Mouse (Mus musculus) midbrain, embryonic 13.5 days (tissue): ENCODE results near the gene Zfp738. TPM values are rescaled to one million over a fixed set of nuclear protein-coding genes. Genes with fewer than 3 reads are reported as not detected.
"Not testable (repeated sequence)": the region's sequence is repeated elsewhere in the genome, so short reads cannot be mapped to it uniquely, and the experiment has no call there.

ENCODE experiments used
- ATAC-seq: fragments of 200-750 bp; cut with Nextera tagmentation; 2 replicates; pipeline ENCODE4 v1.8.0; 2017; ENCODE audit warnings: mild to moderate bottlenecking, moderate TSS enrichment, moderate library complexity
- H3K27ac ChIP-seq: fragments of 300-500 bp; sonication (generic); 2 replicates; pipeline ENCODE4 v1.5.1; 2015; ENCODE audit warnings: inconsistent platforms, mild to moderate bottlenecking, moderate library complexity
- H3K27me3 ChIP-seq: fragments of 300-500 bp; sonication (generic); 2 replicates; pipeline ENCODE4 v1.6.1; 2015; ENCODE audit warnings: mild to moderate bottlenecking, inconsistent platforms
- H3K36me3 ChIP-seq: fragments of 300-500 bp; sonication (generic); 2 replicates; pipeline ENCODE4 v1.6.1; 2015; ENCODE audit warnings: mild to moderate bottlenecking, inconsistent platforms
- H3K4me1 ChIP-seq: fragments of 300-500 bp; sonication (generic); replicated peaks from 2 replicates; pipeline ENCODE4 v1.6.1; 2015; ENCODE audit warnings: inconsistent platforms
- H3K4me2 ChIP-seq: fragments of 300-500 bp; sonication (generic); replicated peaks from 2 replicates; pipeline ENCODE4 v1.6.1; 2015; ENCODE audit warnings: moderate library complexity, mild to moderate bottlenecking, inconsistent platforms
- H3K4me3 ChIP-seq: fragments of 300-500 bp; sonication (generic); replicated peaks from 2 replicates; pipeline ENCODE4 v1.5.1; 2015; ENCODE audit warnings: mild to moderate bottlenecking, inconsistent platforms
- H3K9ac ChIP-seq: fragments of 300-500 bp; sonication (generic); replicated peaks from 2 replicates; pipeline ENCODE4 v1.6.1; 2015; ENCODE audit warnings: mild to moderate bottlenecking, inconsistent platforms
- H3K9me3 ChIP-seq: fragments of 300-500 bp; sonication (generic); 2 replicates; pipeline ENCODE4 v1.6.1; 2016; ENCODE audit warnings: mild to moderate bottlenecking, inconsistent platforms
- whole genome bisulfite sequencing: fragments of 180-500 bp; shearing (Covaris S2); methylation state at CpG from one replicate; pipeline ENCODE4 v1.1.7; 2015; 5-methylcytosine and 5-hydroxymethylcytosine counted together
- polyA plus RNA-seq: library from polyadenylated mRNA; unstranded; fragments of >200 nt; fragmentation: Nextera tagmentation; extraction: Ambion mirVana; gene quantifications from 2 replicates; pipeline ENCODE4 v1.2.1, GENCODE M21; 2015

Zfp738 gene
- 15.4 and 18.3 TPM in 2 replicates for polyA plus RNA-seq

- Histone ChIP-seq H3K9ac (no peak within 1 kb of the TSS), H3K27me3 (no peaks in the 10 kb centered on the region), H3K4me1 (peaks cover 9% of the 10 kb centered on the region), H3K9me3 (no peaks in the 10 kb centered on the region), H3K4me3 (no peak within 1 kb of the TSS), H3K36me3 (no peaks in the 10 kb centered on the region), H3K27ac (no peak within 1 kb of the TSS), H3K4me2 (no peak within 1 kb of the TSS)
- no peak for ATAC-seq
- WGBS = 78% methylated on average over 4 of the region's 4 CpGs
Measured at GRCm38 (mm10) chr13:67686971-67687370, at the start of gene Zfp738. Gene Zfp738, minus strand, starts transcription at chr13:67687071.

DNA sequence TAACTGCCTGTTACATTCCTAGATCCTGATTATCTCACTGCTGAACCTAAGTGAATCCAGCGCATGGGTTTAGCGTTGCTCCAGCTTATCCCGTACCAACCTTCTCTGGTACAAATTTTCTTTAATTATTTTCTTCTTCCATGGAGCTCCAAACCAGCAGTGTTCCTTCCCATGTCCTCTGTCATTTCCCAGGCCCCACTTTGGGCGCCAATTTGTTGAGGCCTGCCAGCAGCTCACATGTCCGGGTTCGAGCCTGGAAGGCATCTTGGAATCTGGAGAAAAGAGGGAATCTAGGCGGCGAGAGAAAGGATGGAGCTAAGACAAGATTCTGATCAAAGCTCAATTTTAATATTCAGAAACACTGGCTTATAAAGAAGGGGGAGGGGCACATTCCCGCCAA is 47.5 kb upstream of the Zfp738 start:
- not testable (repeated sequence) for H3K27ac ChIP-seq, H3K36me3 ChIP-seq, H3K9me3 ChIP-seq, H3K27me3 ChIP-seq, H3K4me2 ChIP-seq, ATAC-seq, H3K4me3 ChIP-seq, H3K4me1 ChIP-seq, H3K9ac ChIP-seq
- WGBS = 95% methylated on average over 9 of the region's 9 CpGs

DNA sequence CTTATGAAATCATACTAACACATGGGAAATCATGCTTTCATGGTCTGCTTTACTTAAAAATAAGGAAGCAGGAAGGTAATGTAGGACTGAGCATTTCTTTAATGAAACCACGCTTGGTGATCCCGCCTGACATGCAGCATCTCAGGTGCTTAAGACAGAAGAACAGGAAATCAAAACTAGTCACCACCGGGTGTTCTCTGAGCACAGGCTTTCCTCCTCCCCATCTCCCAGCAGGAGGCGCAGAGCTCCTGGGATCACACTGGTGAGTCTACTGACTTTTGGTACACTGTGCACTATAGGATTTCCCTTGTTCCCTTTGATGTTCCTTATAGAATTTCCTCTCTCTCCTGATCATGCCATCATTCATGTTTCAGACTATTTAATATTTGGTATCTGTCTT is 42.6 kb upstream of the Zfp738 start:
- Histone ChIP-seq H3K9ac (peak overlapping the region; percentile 76), H3K4me3 (peak overlapping the region; percentile 55), H3K4me2 (peak overlapping the region; percentile 65), H3K4me1 (peaks cover 14% of the 10 kb centered on the region)
- not testable (repeated sequence) for H3K27me3 ChIP-seq, H3K36me3 ChIP-seq, H3K27ac ChIP-seq, H3K9me3 ChIP-seq
- peak; percentile 67 for ATAC-seq
- 53% methylated on average over 4 of the region's 4 CpGs for WGBS

DNA sequence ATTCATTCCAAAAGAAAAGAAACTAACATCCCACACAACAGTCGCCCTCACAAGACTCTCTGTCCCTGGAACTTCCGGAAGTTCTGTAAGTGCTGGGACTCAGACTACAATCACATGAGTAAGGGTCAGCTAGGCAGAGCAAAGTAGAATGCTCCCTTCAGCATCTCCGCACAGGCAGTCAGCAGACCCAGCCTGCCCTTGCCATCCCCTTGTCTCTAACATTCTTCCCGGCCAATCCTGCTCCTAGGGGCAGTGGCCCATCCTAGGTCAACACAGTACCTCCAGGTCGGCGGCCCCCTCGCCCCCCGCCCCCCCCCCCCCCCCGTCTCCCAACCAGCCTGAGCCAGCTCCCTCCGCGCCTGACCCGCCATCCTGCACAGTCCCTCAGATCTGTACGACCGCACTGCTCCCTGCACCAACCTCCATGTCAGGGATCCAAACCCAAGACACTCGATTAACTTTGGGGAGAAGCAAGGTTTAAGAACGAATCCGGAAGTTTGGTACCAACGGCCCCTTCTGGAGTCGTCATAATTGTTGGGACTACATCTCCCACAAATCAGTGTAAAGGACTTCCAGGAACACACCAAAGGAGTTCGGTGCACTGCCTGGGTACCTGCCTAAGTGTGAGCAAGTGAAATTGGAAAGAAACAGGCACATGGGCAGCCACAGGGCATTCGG is 41.9 kb upstream of the Zfp738 start, which contains the start of gene Zfp65:
TSS of gene Zfp65 (minus strand) at position 533 of the 678 bp plus-strand sequence.
- WGBS = 6% methylated on average over 16 of the region's 21 CpGs
- H3K27me3 ChIP-seq = no peaks in the 10 kb centered on the region
- peaks cover 14% of the 10 kb centered on the region for H3K4me1 ChIP-seq
- no peaks in the 10 kb centered on the region for H3K9me3 ChIP-seq
- no peak within 1 kb of the TSS; the same call in 1 of the 2 replicates for H3K27ac ChIP-seq
- H3K4me3 ChIP-seq = peak within 1 kb of the TSS; percentile 55
- H3K4me2 ChIP-seq = peak within 1 kb of the TSS; percentile 65
- H3K9ac ChIP-seq = peak within 1 kb of the TSS; percentile 76
- H3K36me3 ChIP-seq = no peaks in the 10 kb centered on the region; the same call in 1 of the 2 replicates
- peak; percentile 87 for ATAC-seq

GRCm38 (mm10) chr13:67728106-67728505 is 41.2 kb upstream of the Zfp738 start:
- Histone ChIP-seq H3K27ac (no peak overlapping the region), H3K4me1 (peaks cover 18% of the 10 kb centered on the region), H3K9me3 (no peaks in the 10 kb centered on the region), H3K36me3 (no peaks in the 10 kb centered on the region), H3K4me2 (peak overlapping the region; percentile 65), H3K4me3 (peak overlapping the region; percentile 55), H3K9ac (no peak overlapping the region), H3K27me3 (no peaks in the 10 kb centered on the region)
- no peak for ATAC-seq
- 68% methylated on average over 1 of the region's 1 CpGs for WGBS

DNA sequence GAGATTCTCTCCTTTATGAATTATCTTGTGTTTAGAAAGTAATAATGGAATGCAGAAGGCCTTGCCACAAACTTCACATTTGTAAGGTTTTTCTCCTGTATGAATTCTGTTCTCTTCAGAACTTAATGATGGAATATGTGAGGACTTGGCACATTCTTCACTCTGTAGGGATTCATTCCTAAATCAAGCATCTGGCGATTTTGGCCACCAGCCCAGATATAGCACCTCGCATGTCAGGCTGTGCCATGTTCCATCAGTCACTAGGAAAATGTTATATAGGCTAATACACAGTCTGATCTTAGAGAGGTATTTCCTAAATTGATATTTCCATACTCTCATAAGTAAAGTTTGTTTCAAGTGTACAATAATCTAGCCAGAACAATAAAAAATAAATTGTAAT is 38.5 kb upstream of the Zfp738 start:
- H3K27me3 ChIP-seq, H3K27ac ChIP-seq, H3K4me3 ChIP-seq, H3K36me3 ChIP-seq, H3K9ac ChIP-seq, H3K4me2 ChIP-seq, H3K9me3 ChIP-seq, ATAC-seq: not testable (repeated sequence)
- peaks cover 21% of the 10 kb centered on the region for H3K4me1 ChIP-seq
- WGBS = 78% methylated on average over 2 of the region's 2 CpGs

DNA sequence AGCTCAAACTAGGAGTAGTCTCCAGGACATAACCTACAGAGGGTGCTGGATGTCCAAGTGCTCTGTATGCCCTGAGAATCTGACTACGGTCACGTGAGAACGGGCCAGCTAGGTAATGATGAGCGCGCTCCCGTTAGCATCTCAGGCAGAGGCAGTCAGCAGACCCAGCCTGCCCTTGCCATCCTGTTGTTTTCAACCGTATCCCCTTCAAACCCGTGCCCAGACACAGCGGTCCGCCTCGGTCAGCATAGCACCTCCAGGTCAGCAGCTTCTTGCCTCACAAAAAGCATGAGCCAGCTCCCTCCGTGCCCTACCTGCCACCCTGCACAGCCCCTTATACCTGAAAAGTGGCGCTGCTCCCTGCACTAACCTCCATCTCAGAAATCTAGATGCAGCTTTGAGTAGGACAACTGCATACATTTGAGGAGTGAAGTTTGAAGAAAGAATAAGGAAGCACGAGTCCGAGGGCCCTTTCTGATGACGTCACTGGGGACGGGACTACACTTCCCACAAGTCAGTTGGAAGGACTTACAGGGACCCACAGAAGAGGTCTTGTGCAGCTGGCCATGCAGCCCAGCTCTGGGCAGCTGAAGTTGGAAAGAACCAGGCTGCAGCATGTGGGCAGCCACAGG is 37.1 kb upstream of the Zfp738 start:
- WGBS = 1% methylated on average over 17 of the region's 17 CpGs
- ATAC-seq = peak; percentile 96
- Histone ChIP-seq H3K27me3 (no peaks in the 10 kb centered on the region), H3K9ac (peak overlapping the region; percentile 85), H3K4me3 (peak overlapping the region; percentile 87), H3K4me2 (peak overlapping the region; percentile 65), H3K9me3 (no peaks in the 10 kb centered on the region), H3K4me1 (peaks cover 18% of the 10 kb centered on the region), H3K36me3 (no peaks in the 10 kb centered on the region), H3K27ac (peak overlapping the region; percentile 39; the same call in 1 of the 2 replicates)

DNA sequence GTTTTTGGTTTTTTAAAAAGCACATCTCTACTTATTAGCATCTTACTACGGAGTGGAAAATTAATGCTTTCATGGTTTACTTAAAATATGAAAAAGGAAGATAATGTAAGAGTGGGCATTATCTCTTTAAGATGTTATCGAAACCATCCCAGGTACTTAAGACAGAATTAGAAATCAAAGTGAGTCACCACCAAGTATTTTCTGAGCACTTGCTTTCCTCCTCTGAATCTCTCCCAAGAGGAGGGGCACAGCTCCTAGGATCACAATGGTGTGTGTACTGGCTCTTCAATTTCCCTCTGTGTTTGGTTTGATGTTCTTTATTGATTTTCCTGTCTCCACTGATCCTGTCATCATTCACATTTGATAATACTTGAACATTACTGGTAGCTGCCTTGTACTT is 3.0 kb downstream of the Zfp738 start:
- H3K9ac ChIP-seq, H3K27me3 ChIP-seq, H3K36me3 ChIP-seq, H3K4me1 ChIP-seq, H3K27ac ChIP-seq, H3K9me3 ChIP-seq: not testable (repeated sequence)
- 70% methylated on average over 2 of the region's 2 CpGs for WGBS
- peak; percentile 58; the same call in 1 of the 2 replicates for ATAC-seq
- Histone ChIP-seq H3K4me2 (peak overlapping the region; percentile 83), H3K4me3 (peak overlapping the region; percentile 76)

DNA sequence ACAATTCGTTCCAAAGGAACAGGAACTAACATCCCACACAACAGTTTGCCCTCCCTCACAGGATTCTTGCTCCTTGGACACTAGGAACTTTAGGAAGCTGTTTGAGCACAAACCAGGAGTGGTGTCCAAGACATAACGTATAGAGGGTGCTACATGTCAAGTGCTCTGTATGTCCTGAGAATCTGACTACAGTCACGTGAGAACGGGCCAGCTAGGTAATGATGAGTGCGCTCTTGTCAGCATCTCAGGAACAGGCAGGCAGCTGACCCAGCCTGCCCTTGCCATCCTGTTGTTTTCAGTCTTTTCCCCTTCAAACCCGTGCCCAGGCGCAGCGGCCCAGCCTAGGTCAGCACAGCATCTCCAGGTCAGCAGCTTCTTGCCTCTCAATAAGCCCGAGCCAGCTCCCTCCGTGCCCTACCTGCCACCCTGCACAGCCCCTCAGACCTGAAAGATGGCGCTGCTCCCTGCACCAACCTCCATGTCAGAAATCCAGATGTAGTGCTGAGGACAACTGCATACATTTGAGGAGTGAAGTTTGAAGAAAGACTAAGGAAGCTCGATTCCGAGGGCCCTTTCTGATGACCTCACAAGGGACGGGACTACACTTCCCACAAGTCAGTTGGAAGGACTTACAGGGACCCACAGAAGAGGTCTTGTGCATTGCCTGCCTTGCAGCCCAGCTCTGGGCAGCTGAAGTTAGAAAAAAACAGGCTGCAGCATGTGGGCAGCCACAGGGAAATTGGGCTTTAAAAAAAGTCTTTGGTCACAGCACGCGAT is 3.7 kb downstream of the Zfp738 start:
- H3K4me1 ChIP-seq, H3K36me3 ChIP-seq, H3K27ac ChIP-seq, H3K27me3 ChIP-seq, H3K9me3 ChIP-seq: not testable (repeated sequence)
- H3K4me2 ChIP-seq = peak overlapping the region; percentile 83
- peak; percentile 100 for ATAC-seq
- peak overlapping the region; percentile 85 for H3K9ac ChIP-seq
- H3K4me3 ChIP-seq = peak overlapping the region; percentile 76
- WGBS = 14% methylated on average over 16 of the region's 16 CpGs

GRCm38 (mm10) chr13:67674902-67675301 is 12.0 kb downstream of the Zfp738 start:
- H3K4me3 ChIP-seq = no peak overlapping the region
- no peaks in the 10 kb centered on the region for H3K4me1 ChIP-seq
- no peak overlapping the region for H3K9ac ChIP-seq
- no peaks in the 10 kb centered on the region for H3K9me3 ChIP-seq
- no peaks in the 10 kb centered on the region for H3K27me3 ChIP-seq
- peaks cover 12% of the 10 kb centered on the region for H3K36me3 ChIP-seq
- no peak overlapping the region for H3K27ac ChIP-seq
- ATAC-seq = no peak
- H3K4me2 ChIP-seq = no peak overlapping the region
- WGBS = 96% methylated on average over 2 of the region's 2 CpGs

DNA sequence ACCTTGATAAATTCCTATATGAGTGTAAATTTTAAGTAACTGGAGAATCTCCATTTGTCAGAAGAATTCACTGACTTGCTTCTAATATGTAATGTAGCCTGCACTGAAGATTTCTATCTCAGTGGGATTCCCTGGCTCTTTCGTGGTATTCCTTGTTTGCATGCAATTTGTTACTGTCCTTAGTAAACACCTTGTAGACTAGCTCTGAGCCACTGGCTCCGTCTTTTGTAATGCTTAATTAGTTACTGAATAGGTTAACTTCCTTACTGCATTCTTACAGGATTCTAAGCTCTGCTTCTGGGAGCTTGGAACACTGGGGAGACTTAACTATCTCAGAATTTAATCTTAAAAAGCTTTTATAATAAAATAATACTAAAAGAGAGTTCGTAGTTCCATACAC is 34.4 kb downstream of the Zfp738 start:
- WGBS = 35% methylated on average over 3 of the region's 3 CpGs
- no peaks in the 10 kb centered on the region for H3K4me1 ChIP-seq
- no peaks in the 10 kb centered on the region for H3K27me3 ChIP-seq
- H3K9me3 ChIP-seq = no peaks in the 10 kb centered on the region
- H3K9ac ChIP-seq = no peak overlapping the region
- no peak overlapping the region for H3K27ac ChIP-seq
- H3K4me2 ChIP-seq = no peak overlapping the region
- ATAC-seq = no peak
- no peak overlapping the region for H3K4me3 ChIP-seq
- H3K36me3 ChIP-seq = no peaks in the 10 kb centered on the region
